Mouse (Mus musculus) E14TG2a.4 (cell line): ENCODE results near the gene Clk2.

Experiments used
- H3K27me3 ChIP-seq: 2 replicates; pipeline ENCODE4 v1.6.1; 2014; ENCODE audit warnings: low read length, control low read depth; ENCODE audit not compliant: insufficient read depth
- H3K36me3 ChIP-seq: 2 replicates; pipeline ENCODE4 v1.6.1; 2014; ENCODE audit warnings: low read length, control low read depth; ENCODE audit not compliant: insufficient read depth
- H3K4me1 ChIP-seq: replicated peaks from 2 replicates; pipeline ENCODE4 v1.6.1; 2014; ENCODE audit warnings: low read depth, low read length, control low read depth
- H3K4me3 ChIP-seq: replicated peaks from 2 replicates; pipeline ENCODE4 v1.5.1; 2014; ENCODE audit warnings: mild to moderate bottlenecking, low read length
- H3K9me3 ChIP-seq: 2 replicates; pipeline ENCODE4 v1.6.1; 2014; ENCODE audit warnings: low read length, control low read depth
- CTCF ChIP-seq: conservative IDR thresholded peaks from 2 replicates; pipeline ENCODE4 v1.5.1; 2014; ENCODE audit warnings: low read length
- NANOG ChIP-seq: IDR thresholded peaks from 2 replicates; pipeline ENCODE4 v1.6.1; 2014; ENCODE audit warnings: borderline replicate concordance, low read length, mixed read lengths
- POU5F1 ChIP-seq: IDR thresholded peaks from 2 replicates; pipeline ENCODE4 v1.6.1; 2014; ENCODE audit warnings: low read length, borderline replicate concordance

The Clk2 gene

DNA sequence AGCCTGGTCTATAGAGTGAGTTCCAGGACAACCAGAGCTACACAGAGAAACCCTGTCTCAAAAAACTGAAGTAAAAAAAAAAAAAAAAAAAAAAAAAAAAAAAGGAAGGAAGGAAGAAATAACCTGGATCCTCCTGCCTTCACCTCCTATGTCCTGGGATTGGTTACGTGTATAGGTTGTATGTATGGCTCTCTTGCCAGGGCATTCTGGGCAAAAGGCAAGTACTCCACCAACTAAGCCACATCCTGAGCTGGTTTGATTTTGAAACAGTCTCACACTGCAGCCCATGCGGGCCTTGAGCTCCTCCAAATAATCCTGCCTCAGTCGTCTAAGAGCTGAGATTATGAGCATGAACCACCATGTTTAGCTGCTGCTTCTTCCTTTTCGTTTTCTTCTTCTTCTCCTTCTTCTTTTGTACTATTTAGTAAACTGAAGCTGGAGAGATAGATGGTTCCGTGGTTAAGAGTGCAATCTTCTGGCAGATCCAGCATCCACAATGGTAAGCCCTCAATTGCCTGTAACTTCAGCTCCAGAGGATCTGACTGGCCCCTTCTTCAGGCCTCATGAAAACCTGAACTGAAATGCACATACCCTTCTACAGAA is 851 bp upstream of the Clk2 start:
- H3K4me1 ChIP-seq = peaks cover 54% of the 10 kb centered on the region
- H3K36me3 ChIP-seq = peaks cover 31% of the 10 kb centered on the region
- TF ChIP-seq CTCF = no peak
- TF ChIP-seq NANOG = no peak
- no peak for TF ChIP-seq POU5F1
- H3K4me3 ChIP-seq = peak overlapping the region; percentile 91
- peaks cover 10% of the 10 kb centered on the region for H3K27me3 ChIP-seq
- H3K9me3 ChIP-seq = no peaks in the 10 kb centered on the region

DNA sequence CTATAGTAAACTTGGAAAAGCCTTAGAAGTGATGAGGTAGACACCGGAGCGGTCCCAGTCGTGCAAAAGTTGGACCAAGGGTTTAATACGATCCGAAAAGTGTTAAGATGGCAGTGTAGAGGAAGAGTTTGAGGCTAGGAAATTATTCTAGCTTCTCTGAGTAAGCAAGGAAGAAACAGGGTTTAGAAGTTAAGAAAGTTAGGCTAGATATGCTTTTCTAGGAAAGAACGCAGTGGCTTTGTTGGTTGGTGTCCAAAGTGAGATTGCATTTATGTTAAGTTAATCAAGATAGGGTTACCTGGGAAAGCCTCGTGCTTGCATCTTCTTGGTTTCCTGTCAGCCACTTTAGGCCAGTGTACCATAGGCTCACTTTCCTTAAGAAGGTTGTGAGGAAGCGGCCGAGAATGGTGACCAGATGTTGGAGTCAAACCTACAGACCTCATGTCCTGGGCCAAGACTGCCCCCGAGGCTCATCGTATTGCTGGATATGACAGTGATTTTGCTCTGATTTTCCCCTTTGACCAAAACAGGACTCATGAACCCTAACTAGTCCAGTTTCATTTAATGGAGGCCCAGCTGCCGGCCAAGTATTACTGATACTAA is 774 bp downstream of the Clk2 start:
- no peaks in the 10 kb centered on the region for H3K27me3 ChIP-seq
- peaks cover 47% of the 10 kb centered on the region for H3K36me3 ChIP-seq
- H3K4me1 ChIP-seq = peaks cover 52% of the 10 kb centered on the region
- no peaks in the 10 kb centered on the region for H3K9me3 ChIP-seq
- TF ChIP-seq POU5F1 = no peak
- TF ChIP-seq CTCF = no peak
- no peak for TF ChIP-seq NANOG
- H3K4me3 ChIP-seq = peak overlapping the region; percentile 91

GRCm38 (mm10) chr3:89166945-89167344 is 2.4 kb downstream of the Clk2 start:
- Histone ChIP-seq H3K4me3 (peak overlapping the region; percentile 13; the same call in 1 of the 2 replicates), H3K4me1 (peaks cover 50% of the 10 kb centered on the region), H3K27me3 (no peaks in the 10 kb centered on the region), H3K9me3 (no peaks in the 10 kb centered on the region), H3K36me3 (peaks cover 62% of the 10 kb centered on the region)
- TF ChIP-seq CTCF (no peak), NANOG (no peak), POU5F1 (no peak)

DNA sequence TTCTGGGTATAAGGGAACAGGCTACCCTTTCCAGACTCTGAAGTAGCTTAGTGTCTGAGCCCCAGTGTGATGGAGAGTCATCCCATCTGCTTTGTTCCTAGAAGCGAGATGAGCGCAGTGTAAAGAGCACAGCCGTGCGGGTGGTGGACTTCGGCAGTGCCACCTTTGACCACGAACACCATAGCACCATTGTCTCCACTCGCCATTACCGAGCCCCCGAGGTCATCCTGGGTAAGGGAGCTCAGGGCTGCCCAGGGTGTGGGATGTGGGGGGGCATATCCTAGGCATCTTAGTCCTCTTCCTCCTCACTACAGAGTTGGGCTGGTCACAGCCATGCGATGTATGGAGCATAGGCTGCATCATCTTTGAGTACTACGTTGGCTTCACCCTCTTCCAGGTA is 10.2 kb downstream of the Clk2 start:
- TF ChIP-seq POU5F1 (no peak), NANOG (no peak), CTCF (no peak)
- Histone ChIP-seq H3K4me1 (peaks cover 27% of the 10 kb centered on the region), H3K27me3 (no peaks in the 10 kb centered on the region), H3K4me3 (no peak overlapping the region), H3K9me3 (no peaks in the 10 kb centered on the region), H3K36me3 (peaks cover 85% of the 10 kb centered on the region)

DNA sequence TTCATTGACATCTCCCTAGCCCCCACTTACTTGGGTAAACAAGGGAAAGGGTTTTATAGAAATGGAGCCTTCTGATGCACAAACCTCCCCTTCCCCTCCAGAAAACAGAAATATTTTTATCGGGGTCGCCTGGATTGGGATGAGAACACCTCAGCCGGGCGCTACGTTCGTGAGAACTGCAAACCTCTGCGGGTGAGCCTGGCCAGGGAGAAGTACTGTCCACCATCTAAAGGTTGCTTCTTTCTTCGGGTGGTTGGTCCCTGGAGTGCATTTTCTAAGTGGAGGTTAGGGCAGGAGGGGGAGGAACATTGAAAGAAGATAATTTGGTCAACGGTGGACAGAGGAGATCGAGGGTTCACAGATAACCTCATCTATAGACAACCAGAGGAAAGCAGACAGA is 10.9 kb downstream of the Clk2 start:
- Histone ChIP-seq H3K4me3 (no peak overlapping the region), H3K9me3 (no peaks in the 10 kb centered on the region), H3K36me3 (peaks cover 85% of the 10 kb centered on the region), H3K4me1 (peaks cover 29% of the 10 kb centered on the region), H3K27me3 (no peaks in the 10 kb centered on the region)
- TF ChIP-seq CTCF = no peak

GRCm38 (mm10) chr3:89176421-89176820 is 11.8 kb downstream of the Clk2 start:
- Histone ChIP-seq H3K36me3 (peaks cover 85% of the 10 kb centered on the region), H3K27me3 (no peaks in the 10 kb centered on the region), H3K4me3 (no peak overlapping the region), H3K9me3 (no peaks in the 10 kb centered on the region), H3K4me1 (peaks cover 38% of the 10 kb centered on the region)
- no peak for TF ChIP-seq NANOG
- no peak for TF ChIP-seq CTCF
- TF ChIP-seq POU5F1 = no peak

DNA sequence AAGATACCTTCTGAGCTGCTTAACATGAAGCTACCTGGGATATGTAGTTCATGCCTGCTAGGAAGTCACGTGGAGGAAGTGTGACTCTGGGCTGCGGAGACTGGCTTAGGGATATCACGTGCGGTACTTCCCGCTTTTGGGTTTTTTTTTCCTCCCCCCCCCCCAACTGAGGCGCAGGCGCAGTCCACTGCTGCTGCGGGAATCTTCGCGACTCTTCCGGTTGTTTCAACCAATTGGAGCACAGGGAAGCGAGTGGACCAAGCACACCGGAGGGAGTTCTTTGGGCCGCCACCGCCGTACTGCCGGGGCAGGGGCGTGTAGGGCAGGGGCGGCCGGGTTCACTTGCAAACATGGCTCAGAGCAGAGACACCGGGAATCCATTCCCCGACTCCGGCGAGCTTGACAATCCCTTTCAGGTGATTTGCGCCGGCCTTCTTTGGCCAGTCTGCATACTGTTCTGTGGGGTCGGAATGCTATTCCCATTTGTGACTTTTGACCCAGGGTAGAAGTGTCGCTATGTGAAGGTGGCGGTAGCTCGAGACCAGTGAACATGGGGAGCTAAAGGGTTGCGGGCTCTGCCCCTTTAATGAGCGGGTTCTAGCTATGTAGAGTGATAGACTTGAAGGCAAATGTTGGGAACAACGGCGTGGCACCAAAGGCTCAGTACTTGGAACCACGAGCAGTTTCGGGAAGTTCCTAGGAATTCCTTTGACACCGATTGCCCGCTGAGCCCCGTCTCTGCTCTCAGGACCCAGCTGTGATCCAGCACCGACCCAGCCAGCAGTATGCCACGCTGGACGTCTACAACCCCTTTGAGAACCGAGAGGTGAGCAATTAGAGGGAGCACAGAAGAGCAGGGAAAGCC is 12.9 kb downstream of the Clk2 start, which contains the start of gene Scamp3:
Gene Scamp3, plus strand, starts transcription at position 232 of the 865 bp plus-strand sequence.
- H3K4me3 ChIP-seq = peak within 1 kb of the TSS; percentile 93
- H3K27me3 ChIP-seq = no peaks in the 10 kb centered on the region
- H3K9me3 ChIP-seq = no peaks in the 10 kb centered on the region
- H3K36me3 ChIP-seq = peaks cover 86% of the 10 kb centered on the region
- H3K4me1 ChIP-seq = peaks cover 48% of the 10 kb centered on the region
- no peak for TF ChIP-seq POU5F1
- no peak for TF ChIP-seq NANOG
- TF ChIP-seq CTCF = 0 out of 2 replicates have a peak, but pooled peaks have one; percentile 0

- H3K27me3 ChIP-seq = no peaks in the 10 kb centered on the region
- peaks cover 53% of the 10 kb centered on the region for H3K4me1 ChIP-seq
- no peaks in the 10 kb centered on the region for H3K9me3 ChIP-seq
- TF ChIP-seq CTCF = no peak
- TF ChIP-seq NANOG = no peak
- TF ChIP-seq POU5F1 = no peak
- peak overlapping the region; percentile 93 for H3K4me3 ChIP-seq
- H3K36me3 ChIP-seq = peaks cover 83% of the 10 kb centered on the region
Observed at GRCm38 (mm10) chr3:89178107-89178385, 13.5 kb downstream of the Clk2 start.

- H3K36me3 ChIP-seq = peaks cover 73% of the 10 kb centered on the region
- TF ChIP-seq POU5F1 = no peak
- TF ChIP-seq CTCF = no peak
- no peak for TF ChIP-seq NANOG
- H3K4me3 ChIP-seq = peak overlapping the region; percentile 93
- H3K4me1 ChIP-seq = peaks cover 62% of the 10 kb centered on the region
- H3K27me3 ChIP-seq = peaks cover 4% of the 10 kb centered on the region
- H3K9me3 ChIP-seq = no peaks in the 10 kb centered on the region
Observed at GRCm38 (mm10) chr3:89179056-89179455, 14.5 kb downstream of the Clk2 start.
